Mouse (Mus musculus) ovary, postnatal 36 days (tissue): ENCODE data around the gene Vgll2.

Experiments
- DNase-seq: peaks from one replicate; pipeline ENCODE4 v3.0.0; 2022; ENCODE audit warnings: low spot score, mixed read lengths

Vgll2 gene

GRCm38 (mm10) chr10:52022413-52023212 lies at the start of gene Vgll2:
Gene Vgll2 (plus strand): TSS chr10:52022502.
- peak; percentile 30 for DNase-seq

- no peak for DNase-seq
Observed at GRCm38 (mm10) chr10:51975137-51975536, 47.2 kb upstream of the Vgll2 start.

DNA sequence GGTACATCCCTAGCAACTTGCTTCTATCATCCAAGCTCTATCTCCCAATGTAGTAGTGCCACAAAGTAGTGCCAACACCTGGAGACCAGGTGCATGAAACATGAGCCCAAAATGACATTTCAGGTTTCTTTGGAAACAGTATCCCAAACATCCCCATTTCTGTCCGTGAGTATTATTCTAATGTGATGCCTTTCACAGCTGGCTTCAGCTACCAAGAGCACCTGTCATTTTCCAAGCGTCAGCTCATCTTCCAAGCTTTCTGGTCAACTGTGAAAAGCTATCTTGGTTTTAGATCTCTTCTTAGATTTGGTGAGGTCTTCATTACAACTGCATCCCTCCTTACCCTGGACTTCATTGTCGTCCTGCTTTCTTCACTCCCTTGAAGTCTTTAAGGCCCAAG lies 46.7 kb upstream of the Vgll2 start:
- DNase-seq, result no peak

DNA sequence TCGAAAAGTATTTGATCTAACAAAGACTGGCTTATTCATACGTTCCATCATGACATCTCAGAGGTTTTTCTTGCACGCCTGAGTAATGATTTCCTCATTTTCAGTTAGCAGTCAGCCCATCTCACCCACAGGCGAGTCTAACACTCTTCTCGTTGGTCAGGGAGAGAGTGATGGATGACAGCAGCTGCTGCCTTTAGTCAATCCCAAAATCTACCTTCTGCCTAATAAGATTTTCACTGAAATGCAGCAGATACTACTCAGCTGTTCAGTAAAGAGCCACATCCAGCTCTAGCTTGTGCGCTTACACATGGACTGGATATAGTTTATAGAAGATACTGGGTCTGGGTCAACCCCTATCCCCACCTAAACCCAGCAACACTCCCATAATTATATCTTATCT lies 40.7 kb upstream of the Vgll2 start:
- no peak for DNase-seq

DNA sequence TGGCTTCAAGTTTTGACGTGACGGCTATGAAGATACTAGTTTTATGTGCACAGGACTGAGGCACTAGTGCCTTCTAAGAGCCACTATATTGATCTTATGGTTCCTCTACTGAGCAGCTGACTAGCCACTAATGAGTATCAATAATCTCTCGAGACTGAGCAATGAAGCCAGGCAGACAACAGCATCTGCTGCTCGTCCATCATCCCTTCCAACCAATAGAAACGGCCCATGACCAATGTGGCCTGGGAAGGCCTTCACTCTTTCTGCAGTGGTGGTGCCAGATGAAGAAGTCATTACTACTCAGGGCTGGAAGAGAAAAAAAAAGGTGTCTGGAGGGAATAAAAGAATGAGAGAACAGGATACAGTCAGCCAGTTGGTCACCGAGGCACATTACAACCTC lies 39.9 kb upstream of the Vgll2 start:
- DNase-seq, result no peak

DNA sequence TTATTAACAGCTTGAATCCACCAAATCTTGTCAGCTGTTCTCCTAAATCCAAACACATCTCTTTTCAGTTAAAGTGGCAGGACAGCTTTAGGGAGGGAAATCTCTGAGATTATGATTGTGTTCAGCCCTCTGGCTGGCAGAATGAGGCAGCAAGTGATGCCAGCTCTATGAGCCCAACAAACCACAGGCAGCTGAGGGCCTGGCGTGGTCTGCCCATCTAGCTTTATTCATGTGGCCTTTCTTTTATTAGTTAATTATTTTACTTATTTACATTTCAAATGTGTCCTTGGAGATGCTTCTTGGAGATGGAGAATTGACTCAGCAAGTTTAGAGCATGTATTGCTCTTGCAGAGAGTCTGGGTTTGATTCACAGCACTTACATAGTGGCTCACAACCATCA lies 3.8 kb upstream of the Vgll2 start:
- DNase-seq, result no peak

DNA sequence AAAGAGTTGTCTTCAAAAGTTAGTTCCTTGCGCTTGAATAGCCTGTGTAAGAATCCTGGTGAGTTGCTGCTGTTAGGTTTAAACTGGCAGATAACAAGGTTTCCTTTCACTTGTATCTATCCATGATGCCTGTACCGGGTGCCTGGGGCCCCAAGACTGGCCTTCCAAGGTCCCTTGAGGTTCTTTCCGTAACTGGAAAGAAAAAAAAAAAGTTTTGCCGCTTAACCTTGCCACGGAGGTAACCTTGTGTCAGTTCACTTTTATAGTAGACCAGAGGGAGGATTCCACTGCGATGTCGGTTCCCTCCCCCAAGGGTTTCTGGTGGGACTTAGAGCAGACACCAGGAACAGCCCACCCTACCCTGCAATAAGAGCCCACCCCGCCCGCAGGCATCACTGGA lies 1.1 kb upstream of the Vgll2 start:
- no peak for DNase-seq

DNA sequence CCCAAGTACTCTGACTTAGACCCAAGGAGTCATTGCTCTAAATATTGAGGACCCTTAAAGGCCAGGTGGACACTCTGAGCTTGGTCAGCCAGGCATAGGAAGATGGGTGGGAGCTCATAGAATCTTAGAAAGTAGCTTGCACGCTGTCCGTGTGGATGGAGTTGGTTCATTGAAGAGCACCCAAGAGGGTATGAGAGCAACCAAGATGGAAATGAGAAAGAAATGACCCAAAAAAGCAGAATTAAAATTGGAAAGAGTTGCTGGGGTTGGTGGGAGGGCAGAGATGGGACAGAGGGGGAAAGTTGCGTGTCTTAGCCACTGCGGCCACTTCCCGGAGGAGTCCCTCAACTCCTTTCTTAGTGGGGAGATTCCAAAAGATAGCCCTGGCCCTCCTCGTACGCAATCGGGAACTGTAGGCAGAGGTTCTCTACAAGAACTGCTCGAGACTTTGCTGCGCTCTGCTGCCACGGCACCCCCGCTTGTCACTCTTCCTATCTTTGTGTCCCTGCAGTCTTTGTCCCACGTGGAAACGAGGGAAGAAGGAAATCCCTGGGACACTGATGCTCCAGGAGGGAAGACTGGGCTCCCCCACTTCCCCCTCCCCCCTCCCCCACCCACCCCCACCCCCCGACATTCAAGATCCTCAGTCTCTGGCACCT lies 437 bp upstream of the Vgll2 start:
- DNase-seq, result no peak

- DNase-seq, result no peak
Observed at GRCm38 (mm10) chr10:52023213-52024052, 1.1 kb downstream of the Vgll2 start.

GRCm38 (mm10) chr10:52024053-52024410 lies 1.7 kb downstream of the Vgll2 start:
- DNase-seq, result no peak

GRCm38 (mm10) chr10:52025291-52025690 lies 3.0 kb downstream of the Vgll2 start:
- no peak for DNase-seq

- DNase-seq, result no peak
Observed at GRCm38 (mm10) chr10:52025821-52026220, 3.5 kb downstream of the Vgll2 start.

- no peak for DNase-seq
Observed at GRCm38 (mm10) chr10:52027161-52028035, 5.1 kb downstream of the Vgll2 start.

GRCm38 (mm10) chr10:52028561-52029370 lies 6.5 kb downstream of the Vgll2 start:
- no peak for DNase-seq

DNA sequence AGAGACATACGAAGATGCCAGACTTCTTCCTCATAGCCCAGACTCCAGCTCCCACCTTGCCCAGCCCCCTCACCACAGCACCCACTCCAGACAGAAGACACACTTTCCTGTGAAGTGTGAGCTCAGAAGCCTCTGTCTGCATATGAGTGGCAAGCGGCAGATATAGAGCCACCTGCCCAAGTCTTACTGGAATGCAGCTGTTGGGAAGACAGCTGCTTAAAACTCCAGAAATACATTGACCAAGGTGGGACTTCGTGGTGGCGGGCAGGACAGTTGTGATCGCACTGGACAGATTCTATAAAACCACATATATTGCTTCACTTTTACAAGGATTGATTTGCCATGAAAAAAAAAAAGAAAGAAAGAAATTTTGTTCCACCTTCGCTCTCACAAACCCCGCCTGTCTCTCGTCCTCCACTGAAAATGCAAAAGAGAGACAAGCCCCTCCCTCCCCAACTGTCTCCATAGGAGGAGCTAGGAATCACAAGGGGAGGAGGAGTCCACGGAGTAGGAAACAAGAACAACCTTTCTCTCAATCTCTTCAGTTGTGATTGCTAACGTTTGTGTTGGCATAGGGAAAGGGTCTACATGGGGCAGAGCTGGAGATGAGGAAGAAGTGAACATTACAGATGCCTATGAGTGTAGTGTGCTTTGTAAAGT lies 7.2 kb downstream of the Vgll2 start:
- no peak for DNase-seq

DNA sequence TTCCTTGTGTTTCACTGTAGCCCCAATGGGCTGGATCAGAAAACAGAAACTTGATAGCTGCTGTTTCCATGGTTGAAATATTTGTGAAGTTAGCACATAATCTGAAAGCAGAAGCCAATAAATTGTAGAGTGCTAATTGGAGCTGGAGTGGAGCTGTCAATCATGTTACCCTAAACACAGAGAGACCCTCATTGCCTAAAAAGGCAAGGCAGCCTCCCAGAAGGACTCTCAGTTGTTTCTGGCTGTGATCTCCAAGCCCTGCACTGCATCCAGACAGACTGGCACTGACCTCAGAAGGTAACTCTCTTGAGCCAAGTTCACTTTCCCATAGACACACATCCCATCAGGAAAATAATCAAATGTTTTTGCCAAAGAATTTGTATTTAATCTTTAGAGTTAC lies 11.4 kb downstream of the Vgll2 start:
- no peak for DNase-seq

GRCm38 (mm10) chr10:52039392-52039791 lies 17.1 kb downstream of the Vgll2 start:
- DNase-seq, result no peak

- DNase-seq, result no peak
Observed at GRCm38 (mm10) chr10:52043086-52043485, 20.8 kb downstream of the Vgll2 start.

- DNase-seq, result no peak
Observed at GRCm38 (mm10) chr10:52048287-52048686, 26.0 kb downstream of the Vgll2 start.

- peak; percentile 6 for DNase-seq
Observed at GRCm38 (mm10) chr10:52072482-52072881, 50.2 kb downstream of the Vgll2 start.
